Mouse (Mus musculus) liver, embryonic 12.5 days (tissue): ENCODE measurements around the gene Fabp7. TPM values are rescaled to one million over a fixed set of nuclear protein-coding genes. Genes with fewer than 3 reads are reported as not detected.
A peak's percentile ranks its signal among the peaks of the same experiment; 100 is the strongest.

ENCODE experiments used
- ATAC-seq: fragments of 200-750 bp; cut with Nextera tagmentation; 2 replicates; pipeline ENCODE4 v1.8.0; 2017; ENCODE audit warnings: moderate number of reproducible peaks, mild to moderate bottlenecking, moderate library complexity
- H3K27ac ChIP-seq: fragments of 300-500 bp; sonication (generic); 2 replicates; pipeline ENCODE4 v1.5.1; 2016; ENCODE audit warnings: mild to moderate bottlenecking
- H3K27me3 ChIP-seq: fragments of 300-500 bp; sonication (generic); replicated peaks from 2 replicates; pipeline ENCODE4 v1.6.1; 2016; ENCODE audit warnings: mild to moderate bottlenecking, moderate library complexity
- H3K36me3 ChIP-seq: fragments of 300-500 bp; sonication (generic); 2 replicates; pipeline ENCODE4 v1.6.1; 2016; ENCODE audit warnings: mild to moderate bottlenecking, moderate library complexity
- H3K4me1 ChIP-seq: fragments of 300-500 bp; sonication (generic); 2 replicates; pipeline ENCODE4 v1.6.1; 2016
- H3K4me2 ChIP-seq: fragments of 300-500 bp; sonication (generic); 2 replicates; pipeline ENCODE4 v1.6.1; 2016; ENCODE audit warnings: mild to moderate bottlenecking, moderate library complexity
- H3K4me3 ChIP-seq: fragments of 300-500 bp; sonication (generic); 2 replicates; pipeline ENCODE4 v1.5.1; 2016; ENCODE audit warnings: mild to moderate bottlenecking, moderate library complexity
- H3K9ac ChIP-seq: fragments of 300-500 bp; sonication (generic); 2 replicates; pipeline ENCODE4 v1.6.1; 2016; ENCODE audit warnings: mild to moderate bottlenecking, moderate library complexity
- H3K9me3 ChIP-seq: fragments of 300-500 bp; sonication (generic); replicated peaks from 2 replicates; pipeline ENCODE4 v1.6.1; 2016; ENCODE audit warnings: mild to moderate bottlenecking, moderate library complexity
- WGBS: fragments of 180-500 bp; shearing (Covaris S2); methylation state at CpG from one replicate; pipeline ENCODE4 v1.1.7; 2016; ENCODE audit not compliant: insufficient replicate concordance; 5-methylcytosine and 5-hydroxymethylcytosine counted together
- polyA plus RNA-seq: library from polyadenylated mRNA; unstranded; fragments of >200 nt; fragmentation: Nextera tagmentation; extraction: Ambion mirVana; gene quantifications from 2 replicates; pipeline ENCODE4 v1.2.1, GENCODE M21; 2016

The Fabp7 gene
- 0.98 and 1.4 TPM in 2 replicates for polyA plus RNA-seq

GRCm38 (mm10) chr10:57784876-57785150, at the start of gene Fabp7:
Gene Fabp7, plus strand, starts transcription at chr10:57784881.
- Histone ChIP-seq H3K36me3 (no peaks in the 10 kb centered on the region), H3K4me2 (no peak within 1 kb of the TSS), H3K4me3 (no peak within 1 kb of the TSS), H3K4me1 (no peaks in the 10 kb centered on the region), H3K27ac (no peak within 1 kb of the TSS), H3K9ac (no peak within 1 kb of the TSS), H3K27me3 (0 out of 2 replicates have a peak, but pooled peaks cover 6% of the 10 kb centered on the region), H3K9me3 (no peaks in the 10 kb centered on the region)
- ATAC-seq: no peak
- 29% methylated on average over 7 of the region's 7 CpGs for WGBS

GRCm38 (mm10) chr10:57740733-57741132, 43.9 kb upstream of the Fabp7 start:
- Histone ChIP-seq H3K36me3 (no peaks in the 10 kb centered on the region), H3K27ac (no peak overlapping the region), H3K4me1 (no peaks in the 10 kb centered on the region), H3K9me3 (no peaks in the 10 kb centered on the region), H3K27me3 (no peaks in the 10 kb centered on the region), H3K4me2 (no peak overlapping the region), H3K4me3 (no peak overlapping the region), H3K9ac (no peak overlapping the region)
- ATAC-seq: no peak
- WGBS: 62% methylated on average over 4 of the region's 4 CpGs

GRCm38 (mm10) chr10:57741351-57741750, 43.3 kb upstream of the Fabp7 start:
- no peaks in the 10 kb centered on the region for H3K36me3 ChIP-seq
- no peak overlapping the region for H3K4me3 ChIP-seq
- H3K9me3 ChIP-seq: no peaks in the 10 kb centered on the region
- H3K27me3 ChIP-seq: no peaks in the 10 kb centered on the region
- H3K27ac ChIP-seq: no peak overlapping the region
- no peak overlapping the region for H3K4me2 ChIP-seq
- no peak for ATAC-seq
- WGBS: 56% methylated on average over 2 of the region's 2 CpGs
- H3K4me1 ChIP-seq: no peaks in the 10 kb centered on the region
- H3K9ac ChIP-seq: no peak overlapping the region

GRCm38 (mm10) chr10:57743045-57743444, 41.6 kb upstream of the Fabp7 start:
- H3K27ac ChIP-seq: no peak overlapping the region
- H3K9ac ChIP-seq: no peak overlapping the region
- H3K4me2 ChIP-seq: no peak overlapping the region
- no peak overlapping the region for H3K4me3 ChIP-seq
- no peak for ATAC-seq
- H3K9me3 ChIP-seq: no peaks in the 10 kb centered on the region
- H3K4me1 ChIP-seq: no peaks in the 10 kb centered on the region
- H3K36me3 ChIP-seq: no peaks in the 10 kb centered on the region
- no peaks in the 10 kb centered on the region for H3K27me3 ChIP-seq
- 59% methylated on average over 7 of the region's 7 CpGs for WGBS

GRCm38 (mm10) chr10:57743606-57744016, 41.1 kb upstream of the Fabp7 start:
- no peak for ATAC-seq
- peak overlapping the region; percentile 20 for H3K4me3 ChIP-seq
- no peaks in the 10 kb centered on the region for H3K4me1 ChIP-seq
- H3K27ac ChIP-seq: no peak overlapping the region
- 10% methylated on average over 6 of the region's 6 CpGs for WGBS
- no peaks in the 10 kb centered on the region for H3K36me3 ChIP-seq
- H3K4me2 ChIP-seq: peak overlapping the region; percentile 39
- no peaks in the 10 kb centered on the region for H3K27me3 ChIP-seq
- no peaks in the 10 kb centered on the region for H3K9me3 ChIP-seq
- no peak overlapping the region for H3K9ac ChIP-seq

- Histone ChIP-seq H3K4me3 (no peak overlapping the region), H3K27me3 (no peaks in the 10 kb centered on the region), H3K27ac (no peak overlapping the region), H3K36me3 (no peaks in the 10 kb centered on the region), H3K4me1 (no peaks in the 10 kb centered on the region), H3K4me2 (no peak overlapping the region), H3K9me3 (no peaks in the 10 kb centered on the region), H3K9ac (no peak overlapping the region)
- no peak for ATAC-seq
- WGBS: 49% methylated on average over 2 of the region's 2 CpGs
Observed at GRCm38 (mm10) chr10:57744128-57744765, 40.4 kb upstream of the Fabp7 start.

- no peaks in the 10 kb centered on the region for H3K36me3 ChIP-seq
- no peak overlapping the region for H3K27ac ChIP-seq
- H3K9ac ChIP-seq: no peak overlapping the region
- no peak overlapping the region for H3K4me3 ChIP-seq
- ATAC-seq: no peak
- H3K4me2 ChIP-seq: no peak overlapping the region
- no peaks in the 10 kb centered on the region for H3K4me1 ChIP-seq
- no peaks in the 10 kb centered on the region for H3K9me3 ChIP-seq
- H3K27me3 ChIP-seq: no peaks in the 10 kb centered on the region
Observed at GRCm38 (mm10) chr10:57745452-57745851, 39.2 kb upstream of the Fabp7 start.

- no peak overlapping the region for H3K4me3 ChIP-seq
- no peaks in the 10 kb centered on the region for H3K27me3 ChIP-seq
- no peaks in the 10 kb centered on the region for H3K9me3 ChIP-seq
- H3K9ac ChIP-seq: no peak overlapping the region
- no peak for ATAC-seq
- H3K4me1 ChIP-seq: no peaks in the 10 kb centered on the region
- H3K36me3 ChIP-seq: no peaks in the 10 kb centered on the region
- H3K4me2 ChIP-seq: no peak overlapping the region
- no peak overlapping the region for H3K27ac ChIP-seq
Observed at GRCm38 (mm10) chr10:57747127-57747526, 37.6 kb upstream of the Fabp7 start.

GRCm38 (mm10) chr10:57753343-57753742, 31.3 kb upstream of the Fabp7 start:
- H3K27me3 ChIP-seq: no peaks in the 10 kb centered on the region
- H3K36me3 ChIP-seq: no peaks in the 10 kb centered on the region
- 68% methylated on average over 1 of the region's 1 CpGs for WGBS
- no peak overlapping the region for H3K9ac ChIP-seq
- H3K4me3 ChIP-seq: no peak overlapping the region
- H3K4me2 ChIP-seq: no peak overlapping the region
- no peaks in the 10 kb centered on the region for H3K4me1 ChIP-seq
- no peak overlapping the region for H3K27ac ChIP-seq
- no peaks in the 10 kb centered on the region for H3K9me3 ChIP-seq
- ATAC-seq: no peak

GRCm38 (mm10) chr10:57755201-57755736, 29.4 kb upstream of the Fabp7 start:
- no peak overlapping the region for H3K4me3 ChIP-seq

GRCm38 (mm10) chr10:57758999-57759398, 25.7 kb upstream of the Fabp7 start:
- H3K4me3 ChIP-seq: no peak overlapping the region
- ATAC-seq: no peak
- no peak overlapping the region for H3K4me2 ChIP-seq
- H3K9me3 ChIP-seq: no peaks in the 10 kb centered on the region
- no peaks in the 10 kb centered on the region for H3K36me3 ChIP-seq
- H3K27ac ChIP-seq: no peak overlapping the region
- H3K9ac ChIP-seq: no peak overlapping the region
- H3K4me1 ChIP-seq: no peaks in the 10 kb centered on the region
- H3K27me3 ChIP-seq: no peaks in the 10 kb centered on the region
- WGBS: 66% methylated on average over 2 of the region's 2 CpGs

More at GRCm38 (mm10) chr10:57755201-57755736, 29.4 kb upstream of the Fabp7 start:
- 68% methylated on average over 2 of the region's 2 CpGs for WGBS
- H3K9me3 ChIP-seq: no peaks in the 10 kb centered on the region
- H3K4me2 ChIP-seq: no peak overlapping the region
- no peak overlapping the region for H3K9ac ChIP-seq
- H3K36me3 ChIP-seq: no peaks in the 10 kb centered on the region
- H3K27ac ChIP-seq: no peak overlapping the region
- H3K4me1 ChIP-seq: no peaks in the 10 kb centered on the region
- no peaks in the 10 kb centered on the region for H3K27me3 ChIP-seq
- ATAC-seq: no peak

GRCm38 (mm10) chr10:57760694-57761093, 24.0 kb upstream of the Fabp7 start:
- Histone ChIP-seq H3K4me2 (no peak overlapping the region), H3K27ac (no peak overlapping the region), H3K9ac (no peak overlapping the region), H3K4me1 (no peaks in the 10 kb centered on the region), H3K27me3 (no peaks in the 10 kb centered on the region), H3K36me3 (no peaks in the 10 kb centered on the region), H3K4me3 (no peak overlapping the region), H3K9me3 (no peaks in the 10 kb centered on the region)
- ATAC-seq: no peak
- WGBS: 43% methylated on average over 3 of the region's 3 CpGs

- Histone ChIP-seq H3K9ac (no peak overlapping the region), H3K4me2 (no peak overlapping the region), H3K4me1 (no peaks in the 10 kb centered on the region), H3K27me3 (no peaks in the 10 kb centered on the region), H3K9me3 (no peaks in the 10 kb centered on the region), H3K4me3 (no peak overlapping the region), H3K27ac (no peak overlapping the region), H3K36me3 (no peaks in the 10 kb centered on the region)
- no peak for ATAC-seq
- 33% methylated on average over 1 of the region's 1 CpGs for WGBS
Observed at GRCm38 (mm10) chr10:57763044-57763443, 21.6 kb upstream of the Fabp7 start.
